Mouse (Mus musculus): Measurements from ENCODE around the gene Il3.

DNA sequence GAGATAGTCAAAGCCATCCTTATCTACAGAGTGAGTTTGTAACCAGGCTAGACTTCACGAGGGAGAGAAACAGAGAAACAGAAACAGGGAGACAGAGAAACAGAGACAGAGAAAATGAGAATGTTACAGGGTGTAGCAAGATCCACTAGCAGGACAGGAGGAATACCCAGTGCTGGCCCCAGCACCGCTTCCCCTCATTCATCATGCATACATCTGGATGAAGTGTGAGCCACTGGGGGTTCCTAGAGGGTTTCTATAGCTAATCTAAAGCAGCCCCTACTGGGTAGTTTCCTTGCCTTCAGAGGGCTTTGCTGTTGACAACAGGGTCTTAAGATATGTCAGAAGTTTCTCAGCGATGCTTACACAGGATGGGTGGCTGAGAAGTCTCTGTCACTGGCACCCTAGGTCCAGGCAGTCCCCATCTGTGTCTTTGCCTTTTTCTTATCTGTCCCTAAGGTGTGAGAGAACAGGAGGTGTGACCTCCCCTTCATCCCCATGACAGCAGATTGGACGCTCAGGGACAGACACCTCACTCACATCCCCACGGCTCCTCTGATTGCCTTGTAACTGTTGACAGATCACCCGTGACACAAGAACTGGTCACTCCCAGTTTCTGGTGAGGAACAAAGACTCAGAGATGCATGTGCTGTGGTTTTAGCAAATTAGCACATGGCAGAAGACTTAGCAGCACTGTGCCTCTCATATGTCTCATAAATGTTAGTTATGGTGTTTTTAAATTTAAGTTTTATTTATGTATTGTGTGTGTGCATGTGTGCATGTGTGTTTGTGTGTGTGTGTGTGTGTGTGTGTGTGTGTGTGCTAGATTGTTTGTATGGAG lies 47.0 kb downstream of the Il3 start:
- no peak for TF ChIP-seq CTCF (IDR thresholded peaks at IDR 0.05)
- TF ChIP-seq EP300 (IDR thresholded peaks at IDR 0.05) = no peak
